Mouse (Mus musculus) brain, adult 2 months (tissue): ENCODE measurements around the gene Trmu.
"Not testable (repeated sequence)": the region's sequence is repeated elsewhere in the genome, so short reads cannot be mapped to it uniquely, and the experiment has no call there.

Experiments used
- DNase-seq: peaks from one replicate; pipeline ENCODE4 v3.0.0; 2011; ENCODE audit warnings: low read depth, low spot score

Gene Trmu

DNA sequence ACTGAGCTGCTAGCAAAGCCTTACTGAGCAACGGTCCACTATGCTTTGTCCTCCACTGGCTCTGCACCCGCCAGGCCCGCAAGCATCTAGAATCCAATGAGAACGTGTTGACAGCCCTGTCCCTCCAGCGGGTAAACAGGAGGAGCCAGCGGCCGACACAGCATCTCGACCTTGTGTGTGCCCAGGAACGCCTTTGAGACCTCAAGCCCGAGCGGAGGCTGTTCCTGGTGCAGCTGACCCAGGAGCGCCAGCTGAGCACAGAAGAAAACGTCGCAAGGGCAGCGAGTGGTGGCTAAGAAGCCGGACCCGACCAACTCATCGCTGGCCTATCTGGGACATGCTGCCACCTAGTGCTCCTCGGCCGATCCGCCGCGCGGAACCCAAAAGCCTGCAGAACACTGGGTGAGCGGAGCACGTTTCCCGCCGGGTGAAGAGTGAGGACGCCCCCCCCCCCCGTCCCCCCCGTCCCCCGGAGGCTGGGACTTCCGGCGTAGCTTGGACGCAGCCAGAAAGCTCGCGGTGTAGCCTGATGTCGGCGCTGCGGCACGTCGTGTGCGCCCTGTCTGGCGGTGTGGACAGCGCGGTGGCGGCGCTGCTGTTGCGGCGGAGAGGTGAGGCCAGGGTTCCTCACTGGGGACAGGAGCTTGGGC is at the start of gene Trmu:
Gene Trmu, plus strand, starts transcription at position 465 of the 650 bp plus-strand sequence.
- peak; percentile 98 for DNase-seq

DNA sequence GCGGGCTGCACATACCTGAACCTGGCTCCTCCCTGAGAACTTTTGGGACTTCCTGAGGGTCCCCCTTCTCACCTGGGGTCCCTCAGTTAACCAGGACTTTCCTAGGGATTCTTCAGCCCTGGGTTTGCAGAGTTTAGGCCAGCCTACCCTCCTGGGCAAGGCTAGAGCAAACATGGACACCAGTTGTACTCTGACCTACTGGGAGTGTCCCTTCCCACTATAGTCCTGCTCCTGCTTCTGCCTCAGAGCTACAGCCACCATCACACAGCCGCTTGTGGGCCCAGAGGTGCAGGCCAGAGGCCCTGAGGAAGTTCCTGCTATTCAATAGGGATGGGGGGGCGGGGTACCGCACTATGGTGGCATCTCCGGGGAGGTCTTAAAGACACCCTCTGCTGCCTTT is 49.6 kb upstream of the Trmu start:
- no peak for DNase-seq

DNA sequence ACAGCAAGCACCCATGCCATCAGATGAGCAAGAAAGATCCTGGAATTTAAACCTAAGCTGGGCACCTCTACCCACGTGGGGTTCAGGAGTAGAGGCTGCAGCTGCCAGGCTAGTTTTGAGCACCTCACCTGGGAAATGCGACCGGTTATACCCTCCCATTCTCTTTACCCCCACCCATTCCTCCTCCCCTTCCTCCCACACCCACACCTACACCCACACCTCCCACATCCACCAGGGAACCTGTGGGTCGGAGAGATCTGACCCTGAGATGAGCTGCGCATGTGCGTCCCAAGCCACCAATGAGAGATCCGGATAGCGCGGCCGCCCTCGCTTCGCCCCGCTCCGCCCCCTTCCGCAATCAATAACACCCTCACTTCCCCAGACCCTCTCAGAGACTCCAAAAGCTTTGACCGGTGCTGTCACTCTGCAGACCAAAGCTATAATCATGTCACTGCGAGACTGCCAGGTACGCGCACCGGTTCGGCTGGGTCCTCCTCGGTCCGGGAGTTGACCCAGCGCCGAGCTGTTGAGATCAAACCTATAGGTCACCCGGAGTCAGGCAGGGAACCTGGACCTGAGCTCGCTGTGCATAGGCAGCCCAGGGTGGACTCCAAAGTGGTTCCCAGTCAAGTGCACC is 47.0 kb upstream of the Trmu start, which contains the start of gene Ttc38:
Gene Ttc38, plus strand, starts transcription at position 353 of the 637 bp plus-strand sequence.
- DNase-seq = peak; percentile 92

DNA sequence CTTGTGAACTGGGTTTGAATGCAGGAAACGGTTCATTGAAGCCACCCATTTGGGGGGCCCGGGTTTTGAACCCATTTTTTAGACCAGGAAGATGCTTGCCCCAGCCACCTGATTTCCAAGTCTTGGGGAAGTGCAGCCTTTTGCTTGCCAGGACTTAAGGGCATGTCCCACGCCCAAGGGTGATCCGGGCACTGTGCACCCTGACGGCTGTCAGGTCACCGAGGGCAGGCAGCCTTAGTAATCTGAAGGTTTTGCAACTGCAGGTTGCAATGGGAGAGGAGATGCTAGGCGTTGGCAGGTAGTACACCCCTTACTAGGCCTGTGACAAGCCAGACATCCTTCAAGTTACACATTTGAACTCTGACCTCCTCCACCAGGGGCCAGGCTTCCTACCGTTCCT is 46.5 kb upstream of the Trmu start:
- no peak for DNase-seq

DNA sequence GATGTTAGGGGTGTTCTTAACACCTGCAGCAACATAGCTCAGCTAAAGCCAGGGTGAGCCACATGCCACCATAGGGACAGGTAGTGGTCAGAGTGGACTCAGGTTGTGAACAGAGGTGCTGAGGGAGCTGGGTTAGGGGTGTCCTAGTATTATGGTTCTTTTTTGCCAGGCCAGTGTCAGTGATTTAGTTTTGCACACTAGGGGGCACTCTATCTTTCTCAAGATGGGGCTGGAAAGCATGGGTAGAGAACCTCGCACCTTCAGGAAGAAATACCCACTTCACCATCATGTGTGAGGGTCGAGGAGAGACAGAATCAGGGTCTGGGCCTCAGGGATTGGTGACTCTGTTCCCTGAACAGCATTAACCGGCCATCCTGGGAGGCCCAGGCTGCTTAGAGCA is 43.8 kb upstream of the Trmu start:
- DNase-seq = peak; percentile 24

DNA sequence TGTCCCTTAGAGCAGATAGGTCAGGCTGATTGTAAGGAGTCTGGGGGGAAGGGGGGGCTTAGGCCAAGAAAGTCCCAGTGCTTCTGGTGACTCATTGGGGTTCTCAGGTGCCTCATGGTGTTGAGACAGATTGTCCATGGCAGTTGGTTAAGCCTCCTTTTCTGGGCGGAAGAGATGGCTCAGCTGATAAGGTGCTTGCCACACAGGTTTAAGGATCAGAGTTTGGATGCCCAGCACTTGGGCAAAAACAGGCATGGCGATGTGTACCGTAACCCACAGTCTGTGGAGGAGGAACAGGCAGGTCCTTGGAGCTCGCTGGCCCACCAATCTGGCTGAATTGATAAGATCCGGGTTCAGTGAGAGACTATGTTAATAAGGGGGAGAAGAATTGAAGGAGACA is 42.2 kb upstream of the Trmu start:
- DNase-seq = no peak

DNA sequence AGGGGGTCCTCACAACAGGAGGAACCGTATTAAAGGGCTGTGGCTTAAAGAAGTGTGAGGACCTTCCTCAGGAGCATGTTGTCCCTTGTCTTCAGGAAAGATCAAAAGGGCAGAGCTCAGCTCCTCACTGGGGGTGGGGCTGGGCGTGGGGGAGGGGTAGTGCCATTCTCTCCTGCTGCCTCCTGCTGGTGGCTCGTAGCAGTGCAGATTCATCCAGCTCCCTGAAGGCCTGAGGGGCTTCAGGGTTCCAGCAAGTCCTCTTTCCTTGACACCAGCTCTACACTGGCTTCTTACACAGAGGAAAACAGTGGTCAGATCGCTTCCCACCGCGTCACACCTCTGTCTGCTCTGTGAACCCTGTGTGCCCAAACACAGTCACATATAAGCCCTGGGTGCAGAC is 38.1 kb upstream of the Trmu start:
- DNase-seq = peak; percentile 8

DNA sequence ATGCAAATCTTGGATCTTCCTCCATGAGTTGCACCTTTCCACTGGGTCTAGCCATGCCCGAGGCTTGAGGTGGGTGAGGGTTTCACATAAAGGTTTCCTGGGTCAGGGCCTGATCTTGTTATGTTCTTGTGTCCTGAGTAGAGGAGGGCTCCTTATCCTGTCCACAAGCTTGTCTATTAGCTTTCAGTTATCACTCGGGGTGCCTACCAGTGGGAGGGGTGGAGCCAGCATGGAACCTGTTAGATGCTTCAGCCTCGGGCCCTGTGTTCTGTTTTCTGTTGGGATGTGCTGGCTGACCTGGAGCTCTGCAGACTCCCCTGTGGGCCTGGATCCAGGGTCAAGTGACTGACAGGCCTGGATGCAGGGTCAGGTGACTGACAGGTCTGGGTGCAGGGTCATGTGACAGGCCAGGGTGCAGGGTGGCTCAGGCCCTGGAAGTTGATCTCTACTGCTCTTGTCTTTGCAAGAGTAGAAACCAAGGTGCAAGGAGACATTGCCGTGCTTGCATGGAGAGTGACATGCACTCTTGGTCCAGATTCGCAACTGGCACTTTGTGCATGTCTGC is 37.2 kb upstream of the Trmu start:
- DNase-seq = no peak

DNA sequence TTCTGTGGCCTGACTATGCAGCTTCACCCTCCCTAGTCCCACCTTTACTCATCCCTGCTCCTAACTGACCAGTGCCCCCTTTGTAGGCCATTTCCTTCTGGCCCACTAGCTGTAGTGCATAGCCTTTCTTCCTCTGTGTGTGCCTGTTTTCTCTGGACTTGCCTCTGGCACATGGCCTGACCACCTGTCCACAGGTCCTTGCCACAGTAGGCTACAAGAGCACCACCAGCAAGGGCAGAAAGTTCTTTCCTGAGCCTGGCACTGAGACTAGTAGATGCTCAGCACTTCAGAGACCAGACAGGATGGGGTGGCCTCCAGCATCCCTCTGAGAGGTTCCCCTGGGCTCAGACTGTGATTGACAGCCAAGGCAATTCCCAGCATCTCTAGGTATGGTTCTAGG is 34.0 kb upstream of the Trmu start:
- peak; percentile 54 for DNase-seq

DNA sequence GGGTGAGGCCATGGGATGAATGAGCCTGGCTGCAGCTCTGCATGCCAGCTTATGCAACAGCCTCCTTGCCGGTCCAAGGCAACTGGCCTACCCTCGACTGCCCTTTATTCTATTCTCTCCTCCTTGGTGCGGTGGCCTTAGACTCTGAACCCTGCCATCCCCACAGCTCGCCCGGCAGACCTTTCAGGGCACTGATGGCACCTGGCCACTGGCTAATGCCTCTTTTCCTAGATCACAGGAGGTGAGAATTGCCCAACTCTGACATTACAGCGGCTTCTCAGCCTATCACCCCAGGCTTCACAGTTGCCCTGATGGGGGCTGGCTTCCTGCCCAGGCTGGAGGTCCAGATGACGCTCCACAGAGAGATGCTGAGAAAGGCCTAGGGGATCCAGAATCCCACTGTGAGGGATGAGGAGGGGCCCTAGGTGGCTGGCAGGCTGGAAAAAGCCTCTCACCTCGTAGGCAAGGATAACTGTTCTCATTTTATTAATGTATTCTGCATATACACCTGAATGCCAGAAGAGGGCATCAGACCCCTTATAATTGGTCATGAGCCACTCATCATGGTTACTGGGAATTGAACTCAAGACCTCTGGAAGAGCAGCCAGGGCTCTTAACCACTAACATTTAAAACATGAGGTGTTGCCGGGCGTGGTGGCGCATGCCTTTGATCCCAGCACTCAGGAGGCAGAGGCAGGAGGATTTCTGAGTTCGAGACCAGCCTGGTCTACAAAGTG is 27.3 kb upstream of the Trmu start:
- DNase-seq = peak; percentile 12

DNA sequence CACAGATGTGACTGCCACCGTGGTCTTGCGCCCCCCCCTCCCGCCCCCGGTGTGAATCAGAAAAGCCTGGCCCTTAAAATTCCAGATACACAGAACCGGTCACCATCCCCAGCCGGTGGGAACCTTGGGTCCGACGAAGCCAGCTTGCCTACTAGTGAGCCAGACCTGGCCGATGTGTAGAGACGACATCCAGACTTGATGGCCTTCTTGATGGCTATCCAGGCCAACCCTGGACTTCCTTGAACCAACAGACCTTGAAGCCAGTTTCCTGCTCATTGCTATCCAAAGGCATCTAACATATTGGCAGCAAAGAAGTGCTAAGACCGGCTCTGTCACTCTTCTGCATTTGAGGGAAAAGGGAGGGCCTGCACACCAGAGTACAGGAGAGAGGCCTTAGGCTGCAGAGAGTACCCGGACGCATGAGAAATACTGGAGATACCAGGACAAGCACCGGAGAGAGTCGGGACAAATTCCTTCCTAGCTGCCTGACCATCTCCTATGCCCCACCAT is 20.1 kb upstream of the Trmu start:
- no peak for DNase-seq

DNA sequence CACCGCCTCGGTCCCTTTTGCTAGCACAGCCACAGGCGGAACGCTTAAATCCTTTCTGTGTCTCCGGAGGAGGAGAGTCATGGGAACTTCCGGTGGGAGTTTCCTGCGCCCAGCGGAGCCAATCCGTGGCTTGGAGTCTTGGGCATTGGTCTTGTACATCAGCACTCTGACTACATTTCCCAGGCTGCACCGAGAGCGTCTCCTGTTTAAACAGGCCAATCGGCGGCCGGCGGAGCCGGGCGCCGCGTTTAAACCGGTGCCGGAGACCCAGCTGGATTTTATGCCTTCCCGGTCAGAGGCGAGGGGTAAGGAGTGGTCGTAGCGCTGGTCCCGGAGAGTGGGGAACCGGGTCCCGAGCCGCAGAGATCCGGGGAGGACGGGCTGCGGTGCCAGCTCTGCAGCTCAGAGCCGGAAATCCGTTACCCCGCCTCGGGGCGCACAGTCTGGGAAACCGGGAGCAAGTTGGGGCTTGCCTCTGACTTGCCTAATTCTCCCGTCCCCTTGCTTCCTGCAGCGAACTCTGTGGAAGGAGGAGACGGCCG is 19.6 kb upstream of the Trmu start, which contains the start of gene Gtse1:
Gene Gtse1, plus strand, starts transcription at position 256 of the 542 bp plus-strand sequence.
- DNase-seq = peak; percentile 99

DNA sequence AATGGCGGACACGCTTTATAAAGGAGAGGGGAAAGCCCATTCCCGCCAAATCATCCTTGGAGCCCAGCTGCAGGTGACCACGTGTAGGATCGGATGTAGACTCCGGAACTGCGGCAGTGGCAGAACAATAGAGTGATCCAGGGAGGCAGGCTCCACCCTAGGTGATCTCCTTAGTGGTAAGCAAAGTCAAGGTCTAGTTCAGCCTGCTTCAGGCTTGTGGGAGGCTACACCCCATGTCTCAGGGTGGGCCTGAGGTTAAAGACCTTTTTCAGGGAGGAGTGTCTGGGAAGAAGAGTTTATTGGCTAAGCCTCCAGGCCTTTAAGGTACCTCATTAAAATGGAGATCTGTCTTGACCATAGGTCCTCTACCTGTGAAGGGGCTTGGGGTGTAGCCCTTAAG is 13.2 kb upstream of the Trmu start:
- not testable (repeated sequence) for DNase-seq

DNA sequence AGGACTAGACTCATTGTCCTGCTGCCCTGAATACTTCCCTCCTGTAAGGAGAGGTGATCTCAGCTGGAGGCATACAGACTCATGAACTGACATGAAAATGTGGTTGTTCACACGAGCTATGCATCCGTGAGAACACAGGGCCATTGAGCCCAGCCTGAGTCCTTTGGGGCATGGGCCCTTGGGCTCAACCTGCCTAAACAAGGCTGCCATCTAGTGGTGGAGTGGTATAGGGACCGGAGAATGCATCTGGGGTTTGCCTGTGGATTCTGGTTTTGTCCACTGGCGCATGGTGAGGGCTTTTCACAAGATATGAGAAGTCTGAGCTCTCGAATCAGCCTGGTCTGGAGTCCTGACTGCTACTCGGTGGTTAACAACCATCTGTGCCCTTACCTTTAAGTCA is 11.4 kb upstream of the Trmu start:
- peak; percentile 84 for DNase-seq

DNA sequence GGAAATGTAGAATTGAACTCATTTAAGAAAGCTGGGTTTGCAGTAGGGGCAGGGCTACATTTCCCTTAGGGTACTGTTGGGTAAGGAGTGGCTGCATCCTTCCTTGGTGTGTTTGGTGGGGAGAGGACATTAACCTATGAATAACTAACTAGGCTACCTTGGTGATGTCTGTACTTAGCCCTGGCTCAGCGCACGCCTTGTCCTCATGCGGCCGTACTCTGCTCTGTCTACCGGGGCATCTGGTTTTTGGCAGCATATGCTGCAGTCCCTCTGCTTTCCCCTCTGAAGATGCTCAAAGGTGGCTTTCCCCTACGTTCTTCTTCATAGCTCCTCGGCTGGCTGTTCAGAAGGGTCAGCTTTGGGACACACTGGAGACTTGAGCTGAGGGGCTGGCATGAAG is 1.8 kb upstream of the Trmu start:
- DNase-seq = no peak

DNA sequence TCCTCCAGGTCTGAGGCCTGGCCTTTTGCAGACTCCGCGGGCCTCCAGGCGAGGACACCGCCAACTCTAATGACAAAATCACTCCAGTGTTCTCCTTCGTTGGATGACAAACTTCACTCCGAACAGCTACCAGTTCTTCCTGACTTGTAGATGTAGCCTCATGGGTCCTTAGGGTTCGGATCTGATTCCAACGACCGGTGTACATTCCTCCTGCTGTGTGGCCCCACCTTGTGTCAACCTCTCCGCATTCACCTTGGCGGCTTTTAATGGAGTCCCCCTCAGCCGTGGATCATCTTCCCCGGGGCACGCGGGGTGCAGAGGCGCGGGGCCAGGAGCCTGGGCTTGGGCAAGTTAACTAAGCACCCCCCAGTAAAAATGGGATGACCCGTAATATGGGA is 385 bp downstream of the Trmu start:
- no peak for DNase-seq

DNA sequence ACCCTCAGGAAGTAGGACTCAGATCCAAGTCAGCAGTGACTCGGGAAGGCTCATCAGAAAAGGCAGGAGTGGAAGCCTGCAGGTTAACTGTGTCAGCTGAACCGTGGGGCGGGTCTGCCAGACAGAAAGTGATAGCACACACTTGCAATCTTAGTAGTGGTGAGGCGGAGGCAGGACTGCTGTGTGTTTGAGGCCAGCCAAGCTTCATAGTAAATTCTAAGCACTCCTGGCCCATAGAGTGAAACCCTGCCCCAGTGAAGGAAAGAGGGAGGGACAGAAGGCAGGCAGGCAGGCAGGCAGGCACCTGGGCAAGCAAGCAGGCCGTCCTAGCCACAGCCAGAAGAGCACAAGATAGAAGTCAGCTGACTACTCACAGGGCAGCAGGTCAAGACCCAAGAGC is 6.5 kb downstream of the Trmu start:
- DNase-seq = no peak

DNA sequence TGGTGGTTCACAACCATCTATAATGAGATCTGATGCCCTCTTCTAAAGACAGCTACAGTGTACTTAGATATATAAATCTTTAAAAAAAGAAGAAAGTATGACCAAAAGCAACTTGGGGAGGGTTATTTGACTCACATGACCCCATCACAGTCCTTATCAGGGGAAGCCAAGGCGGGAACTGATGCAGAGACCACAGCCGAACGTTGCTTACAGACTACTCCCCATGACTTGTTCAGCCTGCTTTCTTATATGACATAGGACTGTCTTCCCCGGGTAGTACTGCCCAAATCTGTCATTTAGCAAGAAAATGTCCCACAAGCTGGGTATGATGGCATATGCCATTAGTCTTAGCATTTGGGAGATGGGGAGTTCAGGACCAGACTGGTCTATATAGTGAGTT is 10.1 kb downstream of the Trmu start:
- DNase-seq = no peak

DNA sequence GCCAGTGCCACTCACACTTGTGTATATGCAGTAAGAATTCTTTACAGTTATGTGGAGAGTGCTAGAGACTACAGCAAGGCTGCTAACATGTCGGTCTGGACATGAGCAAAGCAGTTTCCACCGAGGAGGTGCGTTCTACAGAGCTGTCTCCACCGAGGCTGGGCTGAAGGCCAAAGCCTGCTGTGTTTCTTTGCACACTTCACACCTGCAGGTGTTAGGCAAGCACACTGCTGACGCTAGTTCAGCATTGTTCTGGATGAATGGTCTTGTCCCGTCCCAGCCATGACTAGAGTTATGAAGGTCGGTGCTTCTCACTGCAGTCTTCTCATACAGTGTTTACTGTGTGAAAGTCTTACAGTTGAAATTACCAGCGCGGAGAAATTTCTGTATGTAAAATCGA is 12.9 kb downstream of the Trmu start:
- DNase-seq = peak; percentile 49

DNA sequence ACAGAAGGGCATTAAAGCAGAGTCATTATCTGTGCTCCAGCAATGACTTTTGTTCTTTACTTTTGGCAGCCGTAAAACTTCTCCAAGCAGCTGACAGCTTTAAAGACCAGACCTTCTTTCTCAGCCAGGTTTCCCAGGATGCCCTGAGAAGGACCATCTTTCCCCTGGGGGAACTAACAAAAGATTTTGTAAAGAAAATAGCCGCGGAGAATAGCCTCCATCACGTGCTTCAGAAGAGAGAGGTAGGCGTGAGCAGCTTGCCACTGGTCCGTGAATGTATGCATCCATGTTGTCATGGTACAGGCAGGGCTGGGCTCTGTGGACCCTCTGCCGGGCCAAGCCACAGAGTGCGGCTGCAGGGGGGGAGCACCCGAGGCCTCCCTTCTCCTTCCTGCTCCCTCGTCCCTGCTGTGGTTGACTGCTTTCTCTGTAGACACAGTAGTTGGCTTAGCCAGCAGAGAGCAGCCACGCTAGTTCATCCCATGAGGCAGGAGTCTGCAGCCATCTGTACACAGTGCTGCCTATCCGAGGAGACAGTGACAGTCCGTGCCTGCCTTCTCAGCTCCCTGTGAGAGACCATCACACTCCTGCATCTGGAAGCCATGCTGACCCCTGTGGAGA is 13.5 kb downstream of the Trmu start:
- DNase-seq = no peak

DNA sequence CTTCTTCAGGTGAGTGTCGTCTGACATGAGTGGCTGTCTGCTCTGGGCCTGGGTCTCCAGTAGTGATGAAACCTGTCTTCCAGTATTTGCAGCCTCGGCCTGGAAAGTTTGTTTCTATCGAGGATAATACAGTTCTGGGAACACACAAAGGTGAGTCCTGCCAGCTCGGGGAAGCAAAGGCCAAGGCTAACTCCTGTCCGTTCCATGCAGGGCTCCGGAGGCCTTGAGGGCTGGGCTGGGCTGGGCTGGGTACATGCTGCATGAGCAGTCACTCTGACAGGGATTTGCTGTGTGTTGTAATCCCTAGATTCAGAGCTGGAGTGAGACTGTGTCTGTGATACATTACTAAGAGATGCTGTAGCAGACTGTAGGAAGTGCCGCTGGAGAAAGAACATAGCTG is 14.8 kb downstream of the Trmu start:
- DNase-seq = no peak

DNA sequence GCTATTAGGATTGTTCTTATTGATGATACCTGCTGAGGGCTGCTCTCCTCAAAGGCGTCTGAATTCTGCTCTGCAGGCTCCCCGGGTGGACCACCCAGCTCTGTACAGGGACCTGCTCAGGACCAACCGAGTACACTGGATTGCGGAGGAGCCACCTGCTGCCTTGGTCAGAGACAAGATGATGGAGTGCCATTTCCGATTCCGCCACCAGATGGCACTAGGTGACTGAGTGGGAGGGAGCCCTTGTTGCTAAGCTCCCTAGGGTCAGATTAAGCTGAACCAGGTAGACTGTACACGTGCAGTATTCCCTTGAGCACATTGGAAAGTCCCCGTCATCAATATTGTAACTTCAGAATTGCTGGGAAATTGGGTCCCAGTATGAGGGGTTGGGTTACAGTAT is 17.2 kb downstream of the Trmu start:
- DNase-seq = peak; percentile 91
